Mouse (Mus musculus) cerebellum, adult (tissue): ENCODE data around the gene Kbtbd7.
"Not testable (repeated sequence)": the region's sequence is repeated elsewhere in the genome, so short reads cannot be mapped to it uniquely, and the experiment has no call there.

ENCODE experiments used
- ATAC-seq: cut with Nextera tagmentation; 2 replicates; pipeline ENCODE4 v1.9.2; 2017; ENCODE audit warnings: mild to moderate bottlenecking, moderate library complexity, mixed read lengths; ENCODE audit not compliant: insufficient number of reproducible peaks, low FRiP score, low TSS enrichment

Kbtbd7 gene

DNA sequence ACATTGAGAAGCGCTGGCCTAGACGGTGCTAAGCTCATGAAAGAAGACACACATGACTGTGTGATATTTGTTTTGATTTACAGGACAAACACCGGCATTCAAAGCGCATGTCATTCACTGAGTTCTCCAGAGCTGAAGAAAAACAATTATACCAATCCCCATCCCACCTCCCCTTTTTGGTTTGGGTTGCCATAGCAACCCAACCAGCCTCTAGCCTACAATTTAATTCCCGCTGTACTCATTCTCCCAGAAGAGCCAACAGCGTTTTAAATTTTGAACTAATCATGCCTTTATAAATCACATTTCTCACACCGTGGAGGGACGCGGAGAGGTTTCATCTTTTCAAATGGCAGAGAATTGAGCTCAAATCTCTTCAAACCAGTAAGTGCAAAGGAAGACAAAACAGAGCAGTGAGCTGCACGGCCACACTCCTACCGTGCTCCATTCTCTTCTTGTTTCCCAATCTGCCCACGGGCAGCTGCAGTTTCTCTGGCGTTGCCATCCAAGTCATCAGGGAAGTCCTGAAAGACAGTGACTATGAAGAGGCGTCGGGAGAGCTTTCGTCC, 18.8 kb downstream of the Kbtbd7 start:
- no peak for ATAC-seq

DNA sequence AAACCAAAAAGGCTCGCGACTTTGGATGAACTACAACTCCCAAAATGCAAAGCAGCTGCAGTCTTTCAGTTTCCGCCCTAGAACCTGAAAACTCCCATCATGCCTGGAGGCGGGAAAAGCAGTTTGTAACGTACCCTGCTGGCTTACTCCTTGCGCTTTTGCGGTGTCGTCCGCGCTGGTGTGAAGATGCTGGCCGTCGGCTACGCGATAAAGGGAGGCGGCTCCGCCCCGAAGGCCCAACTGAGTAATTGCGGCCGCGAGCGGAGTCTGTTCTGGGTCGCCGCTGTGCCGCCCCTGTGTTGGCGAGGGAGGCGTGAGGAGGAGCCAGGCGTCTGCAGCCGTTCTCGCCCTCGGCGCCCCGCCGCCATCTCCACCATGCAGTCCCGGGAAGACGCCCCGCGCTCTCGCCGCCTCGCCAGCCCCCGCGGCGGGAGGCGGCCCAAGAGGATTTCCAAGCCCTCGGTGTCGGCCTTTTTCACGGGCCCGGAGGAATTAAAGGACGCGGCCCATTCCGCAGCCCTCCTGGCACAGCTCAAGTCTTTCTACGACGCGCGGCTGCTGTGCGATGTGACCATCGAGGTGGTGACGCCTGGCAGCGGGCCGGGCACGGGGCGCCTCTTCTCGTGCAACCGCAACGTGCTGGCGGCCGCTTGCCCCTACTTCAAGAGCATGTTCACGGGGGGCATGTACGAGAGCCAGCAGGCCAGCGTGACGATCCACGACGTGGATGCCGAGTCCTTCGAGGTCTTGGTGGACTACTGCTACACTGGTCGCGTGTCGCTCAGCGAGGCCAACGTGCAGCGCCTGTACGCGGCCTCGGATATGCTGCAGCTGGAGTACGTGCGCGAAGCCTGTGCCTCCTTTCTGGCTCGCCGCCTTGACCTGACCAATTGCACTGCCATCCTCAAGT, 25.6 kb downstream of the Kbtbd7 start, which contains the start of gene Kbtbd6:
Kbtbd6 (plus strand) TSS at position 155 of the 910 bp plus-strand sequence.
- ATAC-seq: peak; percentile 95

DNA sequence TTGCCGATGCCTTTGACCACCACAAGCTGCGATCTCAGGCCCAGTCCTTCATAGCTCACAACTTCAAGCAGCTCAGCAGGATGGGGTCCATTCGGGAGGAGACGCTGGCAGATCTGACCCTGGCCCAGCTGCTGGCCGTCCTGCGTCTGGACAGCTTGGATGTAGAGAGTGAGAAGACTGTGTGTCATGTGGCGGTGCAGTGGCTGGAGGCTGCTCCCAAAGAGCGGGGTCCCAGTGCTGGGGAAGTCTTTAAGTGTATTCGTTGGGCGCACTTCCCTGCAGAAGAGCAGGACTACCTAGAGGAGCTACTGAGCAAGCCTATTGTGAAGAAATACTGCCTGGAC, 26.3 kb downstream of the Kbtbd7 start:
- not testable (repeated sequence) for ATAC-seq

DNA sequence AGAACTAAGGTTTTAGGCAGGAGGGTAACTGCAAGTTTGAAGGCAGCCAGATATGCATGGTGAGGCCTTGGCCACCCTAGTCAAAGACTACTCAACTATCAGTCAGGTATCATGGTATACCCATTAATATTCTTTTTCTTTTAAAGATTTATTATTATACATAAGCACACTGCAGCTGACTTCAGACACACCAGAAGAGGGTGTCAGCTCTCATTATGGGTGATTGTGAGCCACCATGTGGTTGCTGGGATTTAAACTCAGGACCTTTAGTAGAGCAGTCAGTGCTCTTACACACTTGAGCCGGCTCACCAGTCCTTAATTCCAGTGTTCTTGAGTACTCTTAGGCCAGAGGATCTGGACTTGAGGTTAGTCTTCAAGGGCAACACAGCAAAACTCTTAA, 34.1 kb downstream of the Kbtbd7 start:
- no peak for ATAC-seq

DNA sequence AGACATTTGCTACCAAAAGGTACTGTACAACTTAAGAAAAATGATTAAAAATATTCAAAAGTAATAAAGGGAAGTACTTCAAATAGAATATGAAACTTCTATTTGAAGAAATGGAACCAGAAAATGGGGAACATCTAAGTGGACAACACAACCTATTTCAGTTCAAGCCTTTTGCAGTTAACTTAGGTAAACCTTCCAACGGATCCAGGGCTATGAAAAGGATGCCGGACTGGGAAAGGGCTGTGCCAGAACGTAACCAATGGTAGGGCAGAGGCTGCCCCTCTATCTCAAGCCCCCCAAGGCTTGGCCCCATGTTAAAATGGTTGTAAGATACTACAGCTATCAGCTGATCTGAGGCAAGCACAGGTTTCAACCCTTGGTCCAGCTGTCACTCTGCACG, 34.7 kb downstream of the Kbtbd7 start:
- no peak for ATAC-seq

DNA sequence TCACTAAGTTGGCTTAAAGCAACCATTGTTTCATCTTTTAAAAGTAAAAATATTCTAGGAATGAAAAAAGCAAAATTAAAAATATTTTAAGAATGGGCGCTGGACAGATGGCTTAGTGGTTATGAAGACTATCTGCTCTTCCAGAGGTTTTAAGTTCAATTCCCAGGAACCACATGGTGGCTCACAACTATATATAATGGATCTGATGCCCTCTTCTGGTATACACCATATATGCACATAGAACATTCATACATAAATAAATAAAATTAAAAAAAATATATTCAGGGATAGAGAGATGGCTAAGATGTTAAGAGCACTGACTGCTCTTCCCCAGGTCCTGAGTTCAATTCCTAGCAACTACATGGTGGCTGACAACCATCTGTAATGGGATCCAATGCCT, 39.3 kb downstream of the Kbtbd7 start:
- ATAC-seq: no peak

DNA sequence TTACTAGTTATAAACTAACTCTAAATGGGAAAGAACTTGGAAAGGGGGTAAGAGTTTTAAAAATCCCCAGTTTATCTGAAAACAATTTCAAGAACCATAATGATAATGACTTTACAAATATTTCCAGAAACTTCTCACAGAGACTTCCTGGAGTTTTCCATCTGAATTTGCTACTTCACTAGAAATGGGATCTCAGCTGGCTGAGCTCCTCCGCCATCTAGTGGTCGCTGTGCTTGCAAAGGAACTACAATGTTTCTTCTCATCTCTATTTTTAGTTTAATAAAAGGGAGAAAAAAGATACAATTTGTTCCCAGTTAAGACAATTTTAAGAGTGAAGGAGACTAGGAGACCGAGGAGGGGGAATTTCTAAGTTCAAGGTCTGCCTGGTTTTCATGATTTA, 41.3 kb downstream of the Kbtbd7 start:
- ATAC-seq: no peak

DNA sequence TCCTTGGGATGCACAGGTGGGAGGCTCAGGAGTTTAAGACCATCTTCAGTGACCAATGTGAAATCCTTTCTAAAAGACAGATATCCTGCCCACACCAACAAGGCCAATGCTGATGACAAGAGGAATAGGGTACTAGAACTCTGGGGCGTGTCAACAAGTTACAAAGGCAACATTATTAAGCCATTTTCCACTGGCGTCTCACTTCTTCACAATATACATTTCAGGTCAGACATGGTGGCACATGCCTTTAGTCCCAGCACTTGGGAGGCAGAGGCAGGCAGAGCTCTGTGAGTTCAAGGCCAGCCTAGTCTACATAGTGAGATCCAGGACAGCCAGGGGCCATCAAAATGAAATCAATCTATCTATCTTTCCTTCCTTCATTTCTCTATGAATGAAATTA, 47.1 kb downstream of the Kbtbd7 start:
- ATAC-seq: no peak
